Comparison of ENCODE assay signal across 32 mouse cellular contexts in genomic region chr8:48673476-48673875, GRCm38 (mm10).
"Had no signal": no experiment of that assay in that cellular context is flagged by ENCODE, and none has a peak within 500 bp of the region (broad histone marks: within the 10 kb centered on the region; RNA-seq: fewer than 3 reads in every experiment).

No protein-coding gene starts in this region.

- H3K27me3 ChIP-seq: limb, embryonic 15.5 days; liver, embryonic 13.5 days; liver, embryonic 15.5 days; lung, embryonic 15.5 days; megakaryocyte, embryonic 14.5 days; midbrain, embryonic 13.5 days; midbrain, embryonic 15.5 days; neural tube, embryonic 12.5 days; neural tube, embryonic 13.5 days had no signal

- H3K9me3 ChIP-seq: limb, embryonic 10.5 days; limb, embryonic 12.5 days; limb, embryonic 13.5 days; limb, embryonic 15.5 days; liver, embryonic 13.5 days; liver, embryonic 15.5 days; lung, embryonic 15.5 days; midbrain, embryonic 10.5 days; midbrain, embryonic 12.5 days; midbrain, embryonic 13.5 days; midbrain, embryonic 15.5 days; neural tube, embryonic 12.5 days; neural tube, embryonic 13.5 days had no signal

- H3K4me1 ChIP-seq: liver, embryonic 13.5 days; liver, embryonic 15.5 days; megakaryocyte, embryonic 14.5 days; midbrain, embryonic 12.5 days; midbrain, embryonic 15.5 days; neural tube, embryonic 12.5 days had no signal

- H3K36me3 ChIP-seq: limb, embryonic 10.5 days; limb, embryonic 12.5 days; limb, embryonic 13.5 days; limb, embryonic 15.5 days; liver, embryonic 13.5 days; liver, embryonic 15.5 days; lung, embryonic 15.5 days; midbrain, embryonic 15.5 days; neural tube, embryonic 12.5 days had no signal

- H3K4me3 ChIP-seq: limb, embryonic 10.5 days; limb, embryonic 12.5 days; limb, embryonic 13.5 days; limb, embryonic 15.5 days; liver, embryonic 13.5 days; liver, embryonic 15.5 days; lung, embryonic 15.5 days; megakaryocyte, embryonic 14.5 days; midbrain, embryonic 10.5 days; midbrain, embryonic 12.5 days; midbrain, embryonic 13.5 days; midbrain, embryonic 15.5 days; myocyte; neural tube, embryonic 12.5 days; neural tube, embryonic 13.5 days had no signal

- H3K27ac ChIP-seq: limb, embryonic 10.5 days; limb, embryonic 12.5 days; limb, embryonic 13.5 days; limb, embryonic 15.5 days; liver, embryonic 13.5 days; liver, embryonic 14.5 days; liver, embryonic 15.5 days; lung, embryonic 15.5 days; macrophage; midbrain, embryonic 10.5 days; midbrain, embryonic 12.5 days; midbrain, embryonic 13.5 days; midbrain, embryonic 15.5 days; neural tube, embryonic 12.5 days; neural tube, embryonic 13.5 days had no signal

- ATAC-seq: liver, postnatal 0 days; lung, postnatal 0 days; midbrain, embryonic 13.5 days; midbrain, embryonic 15.5 days; midbrain, embryonic 16.5 days had no signal

- H3K4me2 ChIP-seq: limb, embryonic 12.5 days; limb, embryonic 13.5 days; limb, embryonic 15.5 days; liver, embryonic 11.5 days; liver, embryonic 13.5 days; liver, embryonic 15.5 days; lung, embryonic 14.5 days; lung, embryonic 15.5 days; midbrain, embryonic 11.5 days; midbrain, embryonic 12.5 days; midbrain, embryonic 13.5 days; midbrain, embryonic 15.5 days; neural tube, embryonic 12.5 days; neural tube, embryonic 13.5 days had no signal

- H3K9ac ChIP-seq: limb, embryonic 12.5 days; limb, embryonic 13.5 days; limb, embryonic 15.5 days; liver, embryonic 13.5 days; liver, embryonic 14.5 days; liver, embryonic 15.5 days; liver, postnatal 0 days; lung, embryonic 14.5 days; lung, embryonic 15.5 days; midbrain, embryonic 12.5 days; midbrain, embryonic 13.5 days; midbrain, embryonic 15.5 days; neural tube, embryonic 12.5 days; neural tube, embryonic 13.5 days had no signal

- DNase-seq: left cerebral cortex, postnatal 4 days; liver; liver, embryonic 13.5 days; liver, postnatal 0 days; lung, adult 18-20 months; lung, adult 2 months; lung, embryonic 14.5 days; lung, postnatal 10 days; lung, postnatal 14 days; lung, postnatal 36 days; lung, postnatal 4 days; midbrain, embryonic 14.5 days had no signal
